Mouse (Mus musculus): Measurements from ENCODE around the gene Zbtb42.

Zbtb42 gene

GRCm38 (mm10) chr12:112678555-112679026 lies at the start of gene Zbtb42:
TSS of gene Zbtb42 (plus strand) at chr12:112678828.
- DNase-seq (ENCODE audit: extremely low read depth, low read depth) = no peak

GRCm38 (mm10) chr12:112628928-112629721 lies 49.5 kb upstream of the Zbtb42 start:
- DNase-seq (ENCODE audit: extremely low read depth, low read depth) = peak; percentile 99

GRCm38 (mm10) chr12:112630029-112630428 lies 48.6 kb upstream of the Zbtb42 start:
- no peak for DNase-seq (ENCODE audit: extremely low read depth, low read depth)

- DNase-seq (ENCODE audit: extremely low read depth, low read depth) = no peak
Observed at GRCm38 (mm10) chr12:112630796-112631195, 47.8 kb upstream of the Zbtb42 start.

- no peak for DNase-seq (ENCODE audit: extremely low read depth, low read depth)
Observed at GRCm38 (mm10) chr12:112631472-112631871, 47.2 kb upstream of the Zbtb42 start.

- no peak for DNase-seq (ENCODE audit: extremely low read depth, low read depth)
Observed at GRCm38 (mm10) chr12:112632084-112632777, 46.4 kb upstream of the Zbtb42 start.

- peak; percentile 53 for DNase-seq (ENCODE audit: extremely low read depth, low read depth)
Observed at GRCm38 (mm10) chr12:112632907-112633306, 45.7 kb upstream of the Zbtb42 start.

GRCm38 (mm10) chr12:112633686-112634085 lies 44.9 kb upstream of the Zbtb42 start:
- DNase-seq (ENCODE audit: extremely low read depth, low read depth) = peak; percentile 45

- DNase-seq (ENCODE audit: extremely low read depth, low read depth) = no peak
Observed at GRCm38 (mm10) chr12:112639526-112639925, 39.1 kb upstream of the Zbtb42 start.

- no peak for DNase-seq (ENCODE audit: extremely low read depth, low read depth)
Observed at GRCm38 (mm10) chr12:112643126-112643525, 35.5 kb upstream of the Zbtb42 start.

- DNase-seq (ENCODE audit: extremely low read depth, low read depth) = peak; percentile 100
Observed at GRCm38 (mm10) chr12:112644180-112644854, 34.3 kb upstream of the Zbtb42 start, which contains the start of gene Siva1. TSS of gene Siva1 (plus strand) at chr12:112644679.

GRCm38 (mm10) chr12:112644855-112645506 lies 33.6 kb upstream of the Zbtb42 start:
- no peak for DNase-seq (ENCODE audit: extremely low read depth, low read depth)

- no peak for DNase-seq (ENCODE audit: extremely low read depth, low read depth)
Observed at GRCm38 (mm10) chr12:112646139-112646538, 32.5 kb upstream of the Zbtb42 start.

- no peak for DNase-seq (ENCODE audit: extremely low read depth, low read depth)
Observed at GRCm38 (mm10) chr12:112648081-112648480, 30.5 kb upstream of the Zbtb42 start.

GRCm38 (mm10) chr12:112651778-112652439 lies 26.7 kb upstream of the Zbtb42 start:
- DNase-seq (ENCODE audit: extremely low read depth, low read depth) = no peak

- DNase-seq (ENCODE audit: extremely low read depth, low read depth) = peak; percentile 83
Observed at GRCm38 (mm10) chr12:112653157-112653824, 25.3 kb upstream of the Zbtb42 start.

- no peak for DNase-seq (ENCODE audit: extremely low read depth, low read depth)
Observed at GRCm38 (mm10) chr12:112654076-112654475, 24.6 kb upstream of the Zbtb42 start.

GRCm38 (mm10) chr12:112658619-112659018 lies 20.0 kb upstream of the Zbtb42 start:
- no peak for DNase-seq (ENCODE audit: extremely low read depth, low read depth)

GRCm38 (mm10) chr12:112659109-112659508 lies 19.5 kb upstream of the Zbtb42 start:
- no peak for DNase-seq (ENCODE audit: extremely low read depth, low read depth)

Data from MEL-GATA-1-ER (cell line).